Mouse (Mus musculus): ENCODE results near the gene Edar. TPM values are rescaled to one million over a fixed set of nuclear protein-coding genes. Genes with fewer than 3 reads are reported as not detected.
"Not testable (repeated sequence)": the region's sequence is repeated elsewhere in the genome, so short reads cannot be mapped to it uniquely, and the experiment has no call there.

Edar gene
- total RNA-seq (2021) = 0.21 and 0.24 TPM in 2 replicates
- long read RNA-seq, partial matches to known transcripts = 0 of 1 reads
- long read RNA-seq, other reads (novel, unspliced or antisense) = 0 of 1 reads

DNA sequence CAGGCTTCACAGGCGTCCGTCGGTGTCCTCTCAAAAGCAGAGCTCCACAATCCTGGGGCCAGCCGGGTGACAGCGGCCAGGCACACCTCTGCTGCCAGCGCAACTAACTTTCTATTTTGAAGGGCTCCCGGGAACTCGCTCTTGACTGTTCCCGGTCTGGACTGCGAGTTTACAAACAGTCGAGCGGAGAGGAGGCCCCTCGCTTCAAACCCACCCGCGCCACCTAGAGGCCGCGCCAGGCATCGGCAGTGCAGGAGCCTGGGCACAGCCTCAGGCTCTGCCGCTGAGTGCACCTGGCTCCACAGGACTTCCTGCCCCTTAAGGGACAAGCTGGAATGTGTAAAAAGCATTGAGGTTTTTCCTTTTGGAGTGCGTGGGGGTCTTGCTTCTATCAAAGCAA is at the start of gene Edar:
Gene Edar, minus strand, starts transcription at position 122 of the 400 bp plus-strand sequence.
- DNase-seq = peak; percentile 85

DNA sequence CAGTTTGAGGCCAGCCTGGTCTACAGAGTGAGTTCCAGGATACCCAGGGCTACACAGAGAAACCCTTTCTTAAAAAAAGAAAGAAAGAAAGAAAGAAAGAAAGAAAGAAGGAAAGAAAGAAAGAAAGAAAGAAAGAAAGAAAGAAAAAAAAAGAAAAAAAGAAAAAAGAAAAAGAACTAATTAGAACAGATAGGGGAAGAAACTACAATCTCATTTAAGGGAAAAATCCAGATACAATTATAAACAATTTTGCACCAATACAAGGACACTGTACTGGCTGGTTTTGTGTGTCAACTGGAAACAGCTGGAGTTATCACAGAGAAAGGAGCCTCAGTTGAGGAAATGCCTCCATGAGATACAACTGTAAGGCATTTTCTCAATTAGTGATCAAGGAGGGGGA is 42.7 kb upstream of the Edar start, which contains the start of gene Gm17542:
Gene Gm17542, minus strand, starts transcription at position 101 of the 400 bp plus-strand sequence.
- not testable (repeated sequence) for DNase-seq

DNA sequence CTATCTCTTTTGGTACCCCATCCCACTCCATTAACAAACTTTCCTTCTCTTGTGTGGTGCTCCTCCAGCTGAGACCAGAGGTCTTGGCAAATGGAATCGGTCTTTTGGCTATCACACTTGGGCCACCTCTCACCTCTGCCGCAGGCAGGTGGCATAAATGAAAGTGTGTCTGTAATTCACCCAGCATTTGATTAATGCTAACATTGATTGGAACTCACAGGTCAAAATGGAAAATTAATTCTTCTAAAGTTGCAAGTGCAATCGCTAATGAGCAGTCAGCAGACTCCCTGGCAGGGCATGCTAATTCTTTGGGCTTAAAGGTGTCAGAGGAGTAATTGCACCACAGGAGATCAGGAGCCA is 39.3 kb upstream of the Edar start:
- no peak for DNase-seq

DNA sequence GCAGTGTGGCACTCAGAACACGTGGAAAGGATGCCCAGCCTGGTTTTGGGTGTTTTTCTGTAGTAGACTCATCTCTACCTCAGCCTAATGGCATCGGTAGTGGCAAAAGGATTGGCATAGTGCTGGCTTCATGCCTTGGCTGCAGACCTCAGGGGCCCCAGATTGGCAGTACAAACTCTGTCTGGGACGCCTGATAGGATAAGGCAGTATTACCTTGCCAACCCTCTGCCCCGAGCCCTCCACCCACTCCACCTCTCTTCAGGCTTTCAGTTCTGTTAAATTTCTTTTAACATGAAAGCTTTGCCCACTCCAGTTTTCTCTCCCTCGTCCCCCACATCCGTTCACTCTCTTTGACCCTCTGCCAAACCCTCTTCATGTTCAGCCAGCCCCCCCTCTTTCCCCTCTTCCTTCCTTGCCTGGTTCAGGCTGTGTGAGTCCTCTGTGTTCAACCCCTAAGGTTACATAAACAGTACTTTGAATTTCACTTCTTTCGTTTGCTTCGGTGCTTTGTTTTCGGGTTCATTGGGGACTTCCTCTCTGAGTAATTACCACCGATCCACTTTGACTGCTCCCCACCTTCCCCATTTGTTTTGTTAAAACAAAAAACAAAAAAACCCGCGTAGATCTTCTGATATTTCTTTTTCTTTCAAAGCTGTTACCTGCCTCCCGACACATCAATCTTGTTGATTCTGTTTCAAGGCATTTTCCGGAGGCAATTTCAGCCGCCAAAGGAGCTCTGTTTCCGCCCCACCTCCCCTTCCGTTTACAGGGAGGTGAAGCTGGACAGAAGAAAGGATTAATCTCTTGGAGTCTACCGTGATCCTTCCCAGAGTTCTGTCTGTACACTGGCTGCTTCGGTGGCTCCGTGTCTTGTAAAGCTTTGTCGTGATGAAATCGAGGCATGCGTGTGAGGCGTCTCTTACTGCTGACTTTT is 38.7 kb upstream of the Edar start:
- DNase-seq = no peak

DNA sequence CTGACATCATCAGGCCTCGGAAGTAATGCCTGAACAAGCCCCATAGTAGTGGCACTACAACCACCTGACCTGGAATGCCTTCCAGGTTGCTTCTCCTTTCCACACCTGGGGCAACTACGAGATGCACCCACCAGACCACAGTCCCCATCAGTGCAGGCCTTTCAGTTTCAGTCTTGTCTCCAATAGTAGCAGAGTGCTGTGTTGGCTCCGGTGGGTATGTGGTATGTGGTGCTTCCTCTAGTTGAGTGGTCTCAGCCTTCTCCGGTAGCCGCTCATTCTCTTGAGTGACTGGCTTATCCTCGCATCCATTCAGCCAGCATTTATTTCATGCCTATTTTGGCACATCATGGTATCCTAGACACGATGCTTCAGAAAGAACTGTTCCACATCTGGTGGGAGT is 37.8 kb upstream of the Edar start:
- DNase-seq = no peak

DNA sequence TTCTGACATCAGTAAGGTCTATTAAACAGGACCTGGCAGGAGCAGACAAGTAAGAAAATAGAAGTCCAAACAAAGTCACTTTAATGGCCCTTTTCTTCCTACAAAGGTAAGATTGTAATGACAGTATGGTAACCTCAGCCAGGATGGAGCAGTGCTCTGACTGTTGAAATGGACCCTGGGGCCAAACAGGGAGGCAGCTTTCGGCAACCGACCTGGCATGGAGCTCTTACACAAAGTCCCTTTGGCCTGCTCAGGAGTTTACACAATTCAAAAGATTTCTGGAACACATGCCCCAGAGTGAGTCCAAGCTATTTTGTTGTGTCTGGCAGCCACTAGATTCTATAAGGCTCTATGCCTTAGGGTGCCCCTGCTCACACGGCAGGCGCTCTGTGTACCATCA is 33.6 kb upstream of the Edar start:
- no peak for DNase-seq

DNA sequence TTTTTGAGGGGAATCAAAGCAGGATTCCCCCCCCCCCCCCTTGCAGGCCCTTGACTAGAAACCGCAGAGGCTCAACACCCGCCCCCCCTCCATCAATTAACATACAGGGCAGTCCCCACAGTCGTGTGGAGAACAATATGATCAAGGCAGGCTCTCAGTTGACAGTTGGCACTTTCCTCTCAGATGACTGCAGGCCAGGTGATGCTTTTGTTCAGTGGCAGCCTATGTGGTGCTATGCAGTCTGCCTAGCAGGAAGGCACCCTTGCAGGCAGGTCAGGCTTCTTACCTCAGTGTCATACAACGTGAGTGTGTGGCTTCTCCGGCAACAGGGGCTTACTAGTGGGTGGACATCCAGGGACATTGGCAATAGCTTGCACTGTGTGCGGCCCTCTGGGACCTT is 25.1 kb upstream of the Edar start:
- DNase-seq = no peak

DNA sequence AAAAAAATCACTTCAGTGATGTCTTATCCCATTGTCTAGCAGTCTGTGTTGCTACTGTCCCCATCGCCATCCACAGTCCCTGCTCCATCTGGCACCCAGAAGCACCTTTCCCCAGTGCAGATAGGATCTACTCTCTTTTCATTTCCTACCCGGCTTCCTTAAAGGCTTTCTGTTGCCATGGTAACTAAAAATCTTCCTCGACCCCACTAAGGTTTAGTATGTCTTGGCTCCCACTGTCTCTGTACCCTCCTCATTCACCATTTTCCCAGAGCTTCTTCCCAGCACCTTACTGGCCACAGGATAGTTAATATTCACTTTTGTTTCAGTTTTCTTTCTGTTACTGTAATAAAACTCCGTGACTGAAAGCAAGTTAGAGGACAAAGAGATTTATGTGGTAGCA is 24.7 kb upstream of the Edar start:
- DNase-seq = no peak

DNA sequence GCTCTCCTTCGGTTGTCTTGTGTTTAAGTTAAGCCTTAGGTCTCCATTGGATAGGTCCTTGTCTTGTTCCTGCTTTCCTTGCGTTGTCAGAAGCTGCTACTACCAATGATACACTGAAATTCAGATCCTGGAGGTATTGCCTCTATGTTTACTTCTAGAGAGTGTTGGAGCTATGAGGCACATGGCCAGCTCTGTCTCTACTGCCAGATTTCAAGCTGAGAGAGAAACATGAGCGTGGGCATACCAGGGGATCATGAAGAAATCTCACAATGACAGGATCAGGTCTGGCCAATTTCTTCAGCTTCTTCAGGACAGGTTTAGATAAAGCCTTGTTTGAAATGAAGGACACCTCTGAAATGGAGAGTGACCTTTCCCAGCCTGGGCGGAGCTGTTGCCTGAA is 23.5 kb upstream of the Edar start:
- no peak for DNase-seq

DNA sequence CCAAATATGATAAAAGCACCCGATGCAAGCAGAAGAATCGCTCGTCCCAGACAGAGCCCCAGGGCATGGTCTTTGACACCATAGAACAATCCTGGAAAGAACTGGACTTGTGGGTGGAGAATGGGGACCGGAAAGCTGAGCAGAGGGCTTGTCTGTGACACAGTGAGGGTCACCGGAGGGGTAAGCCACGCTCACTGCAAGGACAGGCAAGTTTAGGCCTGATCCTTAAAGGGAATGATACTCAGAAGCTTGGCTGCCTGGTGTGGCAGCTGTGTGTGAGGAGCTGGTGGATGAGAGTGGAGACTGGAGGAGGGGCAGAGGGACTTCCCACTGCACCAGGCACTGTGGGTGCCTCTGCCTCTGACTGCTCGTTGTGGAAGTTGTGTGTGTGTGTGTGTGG is 15.6 kb upstream of the Edar start:
- DNase-seq = no peak

DNA sequence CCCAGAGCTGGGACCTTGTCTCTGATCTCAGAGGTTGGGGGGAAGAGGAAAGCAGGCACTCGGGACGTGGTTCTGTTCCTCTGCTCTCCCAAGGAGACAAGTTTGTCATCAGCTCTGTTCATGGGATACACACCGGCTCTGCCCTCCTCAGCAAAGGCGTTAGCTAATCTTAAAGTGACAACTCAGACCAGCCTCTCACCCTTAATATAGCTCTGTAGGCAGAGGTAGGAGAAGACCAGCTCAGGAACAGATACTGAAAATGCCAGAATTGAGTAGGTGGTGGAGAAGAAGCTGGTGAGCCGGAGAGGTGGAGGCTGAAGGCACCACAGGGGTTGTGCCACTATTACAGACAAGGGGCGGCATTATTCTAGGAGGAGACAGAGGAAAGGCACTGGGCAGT is 3.8 kb upstream of the Edar start:
- DNase-seq = no peak

DNA sequence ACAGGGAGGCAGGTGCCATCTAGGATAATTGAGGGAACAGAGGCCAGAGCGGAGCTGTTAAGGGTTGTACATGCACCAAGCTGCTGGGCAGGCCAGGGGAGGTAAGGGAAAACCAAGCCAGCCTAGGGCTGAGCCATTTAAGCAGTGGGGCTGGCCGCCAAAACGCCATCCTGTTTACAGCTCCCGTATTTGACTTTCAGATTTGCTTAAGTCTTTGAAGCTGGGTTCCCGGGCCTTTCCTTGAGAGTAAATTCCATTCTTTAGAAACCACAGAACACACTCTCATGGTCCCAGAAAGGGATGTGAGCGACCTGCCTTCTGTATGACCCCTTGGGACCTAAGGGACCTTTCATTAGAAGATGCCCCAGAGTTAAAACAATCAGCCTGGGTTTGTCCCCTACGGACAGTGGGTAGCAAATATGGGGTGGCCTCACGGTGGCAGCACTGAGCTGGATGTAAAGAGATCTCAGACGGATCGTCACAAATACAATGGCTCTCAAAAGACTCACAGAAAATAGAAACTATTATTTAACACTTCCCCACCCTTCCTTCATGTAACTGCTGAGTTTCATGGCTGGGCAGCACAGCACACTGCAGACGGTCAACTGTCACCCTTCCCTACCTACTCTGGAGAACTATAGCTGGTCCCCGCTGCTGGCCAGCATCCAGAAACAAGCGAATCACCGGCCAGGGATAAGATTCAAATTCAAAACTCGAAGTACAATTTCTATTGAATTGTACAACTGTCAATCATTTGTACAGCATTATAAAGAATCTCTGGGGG is 2.0 kb downstream of the Edar start:
- DNase-seq = peak; percentile 84

DNA sequence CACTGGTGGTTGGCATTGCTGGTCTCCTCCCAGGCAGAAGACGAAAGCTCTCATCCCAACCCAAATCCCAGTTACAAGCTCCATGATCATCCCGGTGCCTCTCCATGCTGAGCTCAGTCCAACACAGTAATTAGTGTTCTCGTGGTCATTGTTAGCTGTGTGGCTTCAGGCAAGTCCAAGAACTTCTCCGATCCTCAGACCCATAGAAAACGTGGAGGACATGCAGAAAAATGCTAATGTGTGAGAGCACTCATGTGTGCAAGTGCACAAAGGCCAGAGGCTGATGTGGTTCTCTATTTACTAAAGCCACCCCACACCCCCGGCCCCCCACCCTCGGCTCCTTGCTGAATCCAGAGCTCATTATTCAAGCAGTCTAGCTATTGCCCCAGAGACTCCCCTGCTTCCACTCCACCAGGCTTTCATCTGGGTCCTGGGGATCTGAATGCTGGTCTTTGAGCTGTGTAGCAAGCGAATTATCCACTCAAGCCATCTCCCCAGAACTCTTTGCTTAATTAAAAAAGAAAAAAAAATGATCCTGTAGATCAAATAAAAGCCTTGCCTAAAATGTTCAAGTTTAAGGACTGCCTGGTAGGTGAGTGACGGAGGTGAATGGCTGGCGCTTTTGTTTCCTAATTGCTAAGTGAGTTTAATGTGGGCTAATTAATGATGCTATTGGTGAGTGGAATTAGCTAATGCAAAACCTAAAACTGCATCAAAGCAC is 2.7 kb downstream of the Edar start:
- DNase-seq = no peak

DNA sequence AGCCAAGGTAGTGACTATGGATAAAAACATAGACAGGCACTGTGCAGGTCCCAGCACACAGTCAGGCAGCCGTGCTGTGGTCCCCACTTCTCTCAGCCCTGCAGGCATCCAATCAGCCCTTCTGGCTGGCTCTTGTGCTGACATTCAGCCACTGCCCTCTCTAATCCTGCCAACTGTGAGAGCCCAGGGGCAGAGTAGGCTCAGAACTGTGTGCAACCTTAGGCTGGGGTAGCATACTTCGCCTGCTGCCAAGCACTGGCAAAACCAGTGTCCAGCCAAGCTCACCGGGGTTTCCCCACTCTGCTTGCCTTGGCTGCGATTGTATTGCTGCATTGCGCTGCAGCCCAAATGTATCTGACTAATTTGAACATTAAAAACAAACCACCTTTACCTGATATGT is 11.6 kb downstream of the Edar start:
- no peak for DNase-seq

DNA sequence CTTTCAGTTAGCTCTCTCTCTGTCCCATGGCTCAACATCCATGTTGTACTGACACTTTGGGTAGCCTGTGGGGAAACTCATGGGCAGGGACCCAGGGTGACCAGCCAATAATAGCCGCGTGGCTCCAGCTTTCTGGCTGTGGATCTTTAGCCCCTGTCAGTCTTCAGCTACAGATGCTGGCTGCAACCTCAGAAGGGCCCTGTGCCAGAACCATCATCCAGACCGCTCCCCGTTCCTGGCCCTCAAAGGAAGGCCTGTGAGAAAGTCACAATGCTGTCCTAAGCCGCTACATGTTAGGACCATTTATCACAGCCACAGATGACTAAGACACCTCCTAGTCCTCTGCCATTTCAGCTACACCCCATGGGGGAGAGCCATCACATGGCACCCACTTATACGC is 12.0 kb downstream of the Edar start:
- peak; percentile 40 for DNase-seq

DNA sequence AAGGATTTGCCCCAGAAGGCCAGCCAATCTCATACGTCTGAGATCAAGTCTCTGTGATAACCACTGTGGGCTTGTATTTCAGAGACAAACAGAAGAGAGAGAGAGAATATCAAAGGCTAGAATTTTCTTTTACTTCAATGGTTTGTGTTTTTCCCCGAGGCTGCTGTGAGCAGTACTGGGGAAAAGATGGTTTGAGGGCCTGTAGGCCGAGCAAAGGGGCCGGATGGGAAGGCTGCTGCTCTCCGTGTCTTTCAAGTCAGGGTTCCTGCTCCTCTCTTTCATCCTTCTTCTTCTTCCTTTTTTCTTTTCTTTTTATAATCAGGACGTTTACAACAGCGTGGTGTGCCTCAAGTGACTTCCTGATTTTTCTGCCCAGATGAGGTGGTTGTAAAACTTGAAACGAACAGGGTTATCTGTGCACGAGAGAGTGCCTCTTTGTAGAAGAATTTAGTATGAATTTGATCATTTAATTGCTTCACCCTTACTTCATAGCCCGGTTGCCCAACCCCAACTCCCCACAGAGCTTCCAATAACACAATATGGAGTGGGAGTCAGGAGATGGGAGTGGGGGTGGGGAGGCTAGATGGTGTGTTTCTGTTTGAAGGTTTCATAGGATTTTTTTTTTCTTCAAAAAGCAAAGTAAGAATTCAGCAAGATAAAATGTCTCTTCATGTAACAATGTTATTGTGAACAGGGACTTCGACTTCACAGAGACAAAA is 16.0 kb downstream of the Edar start:
- DNase-seq = no peak

DNA sequence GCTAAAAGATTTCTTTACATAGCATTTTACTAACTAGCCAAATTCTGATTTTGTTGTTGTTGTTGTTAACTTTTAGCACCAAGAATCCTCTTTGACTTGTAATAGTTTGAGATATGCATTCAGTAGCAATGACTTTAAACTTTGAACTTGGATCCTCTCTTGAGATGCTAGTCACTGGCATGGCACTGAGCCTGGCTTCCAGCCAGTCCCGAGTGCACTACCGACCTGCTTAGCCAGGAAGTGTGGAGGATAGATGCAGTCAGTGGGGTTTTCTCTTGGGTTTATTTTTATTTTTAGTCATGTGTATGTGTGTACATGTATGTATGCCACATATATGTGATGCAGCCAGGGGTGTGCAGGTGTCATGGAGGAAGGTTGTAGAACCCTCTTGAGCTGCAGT is 17.7 kb downstream of the Edar start:
- peak; percentile 28 for DNase-seq

DNA sequence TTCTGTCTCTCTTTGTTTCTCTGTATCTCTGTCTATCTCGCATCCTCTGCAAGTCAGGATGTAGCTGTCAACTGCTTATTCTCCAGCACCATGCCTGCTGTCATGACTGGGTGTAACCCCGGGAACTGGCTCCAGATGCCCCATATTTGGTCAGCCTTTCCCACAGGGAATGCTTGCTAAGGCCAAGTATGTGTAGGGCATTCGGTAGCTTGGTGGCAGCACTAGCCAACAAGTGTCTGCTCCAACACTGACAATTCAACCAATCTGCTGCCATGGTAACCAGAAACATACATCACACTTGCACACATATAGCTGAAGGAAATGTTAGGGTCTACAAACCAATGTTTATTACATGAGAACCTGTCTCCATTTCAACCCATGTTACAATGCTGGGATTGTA is 21.8 kb downstream of the Edar start:
- no peak for DNase-seq

DNA sequence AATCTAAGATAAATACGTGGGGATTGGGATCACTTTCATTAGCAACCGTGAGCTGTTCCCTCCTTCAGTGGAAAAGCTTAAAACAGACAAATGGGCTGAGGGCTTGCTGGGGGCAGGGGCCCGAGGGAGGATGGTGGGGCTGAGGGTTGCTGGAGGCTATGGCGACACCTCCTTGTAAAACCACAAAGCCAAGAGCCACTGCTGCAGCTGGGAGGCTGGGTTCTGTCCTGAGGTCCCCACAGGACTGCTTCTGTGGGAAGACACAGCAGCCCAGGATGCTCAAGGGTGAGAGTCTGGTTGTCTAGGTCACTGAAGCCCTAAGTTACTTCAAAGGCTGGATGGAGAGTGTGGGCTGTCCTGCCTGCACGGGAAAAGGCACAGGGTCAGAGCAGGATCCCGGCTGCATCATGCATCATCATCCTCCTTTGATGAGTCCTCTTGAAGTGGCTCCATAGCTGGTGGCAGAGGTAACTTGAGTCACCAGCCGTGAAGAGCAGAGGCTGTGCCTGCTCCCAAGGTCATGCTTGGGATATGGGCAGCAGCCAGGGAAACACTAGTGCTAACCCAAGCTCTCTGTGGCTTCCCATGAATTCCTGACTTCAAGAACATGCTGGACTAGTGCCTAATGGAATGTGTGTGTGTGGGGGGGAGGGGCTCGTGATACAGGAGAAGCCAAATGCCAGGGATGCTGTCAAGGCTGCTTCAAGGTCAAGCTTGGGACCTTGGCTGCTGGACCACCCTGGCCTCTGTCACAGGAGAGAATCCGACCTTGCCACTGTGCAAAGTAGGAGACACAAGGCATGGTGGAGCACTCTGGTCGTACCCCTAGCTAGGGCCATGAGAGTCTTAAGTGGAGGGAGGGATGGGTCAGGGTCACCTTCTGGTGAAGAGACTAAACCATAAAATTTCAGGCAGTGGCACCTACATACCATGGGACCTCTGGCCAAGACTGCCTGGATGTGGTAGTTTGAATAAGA is 22.7 kb downstream of the Edar start:
- peak; percentile 43 for DNase-seq

DNA sequence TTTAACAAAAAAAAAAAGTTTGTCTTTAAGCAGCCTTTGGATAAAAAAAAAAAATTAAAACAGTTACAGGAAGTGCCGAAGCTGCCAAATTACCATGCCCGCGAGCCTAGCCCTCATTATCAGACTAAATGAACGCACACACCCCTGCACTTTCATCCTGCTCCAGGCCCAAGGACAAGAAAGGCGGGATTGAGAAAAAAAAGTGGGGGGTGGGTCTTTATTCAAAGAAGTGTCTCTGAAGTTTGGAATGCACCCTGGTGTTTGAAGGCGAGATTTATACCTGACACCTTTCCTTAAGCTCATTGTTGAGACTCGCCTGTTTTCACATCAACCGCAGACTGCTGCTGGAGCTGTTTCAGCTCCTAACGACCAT is 23.4 kb downstream of the Edar start:
- DNase-seq = no peak

All from adrenal gland, postnatal 25 days (tissue).